Mouse (Mus musculus): ENCODE results near the gene Bnip1. TPM values are rescaled to one million over a fixed set of nuclear protein-coding genes. Genes with fewer than 3 reads are reported as not detected.

Bnip1 gene
- 51.6 and 53.3 TPM in 2 replicates for polyA plus RNA-seq (2015; fragmentation: Nextera tagmentation; extraction: Ambion mirVana)

GRCm38 (mm10) chr17:26780750-26781571 is at the start of gene Bnip1:
Bnip1 (plus strand) TSS chr17:26781066.
- Histone ChIP-seq H3K9me3 (replicated peaks) (no peaks in the 10 kb centered on the region), H3K9ac (peak within 1 kb of the TSS; percentile 55), H3K36me3 (peaks cover 27% of the 10 kb centered on the region), H3K4me3 (peak within 1 kb of the TSS; percentile 60), H3K4me2 (peak within 1 kb of the TSS; percentile 77), H3K27me3 (no peaks in the 10 kb centered on the region), H3K27ac (peak within 1 kb of the TSS; percentile 82), H3K4me1 (replicated peaks) (peaks cover 4% of the 10 kb centered on the region)
- WGBS = under 1% methylated on average over 42 of the region's 42 CpGs
- peak; percentile 72; the same call in 1 of the 2 replicates for ATAC-seq (replicated peaks; ENCODE audit: insufficient number of reproducible peaks, insufficient read depth, low FRiP score, low read depth)

- H3K9me3 ChIP-seq (replicated peaks) = no peaks in the 10 kb centered on the region
- peaks cover 5% of the 10 kb centered on the region; the same call in 1 of the 2 replicates for H3K36me3 ChIP-seq
- no peak overlapping the region for H3K4me2 ChIP-seq
- no peak overlapping the region for H3K9ac ChIP-seq
- no peak for ATAC-seq (replicated peaks; ENCODE audit: insufficient number of reproducible peaks, insufficient read depth, low FRiP score, low read depth)
- H3K4me1 ChIP-seq (replicated peaks) = no peaks in the 10 kb centered on the region
- H3K4me3 ChIP-seq = no peak overlapping the region
- WGBS = 66% methylated on average over 4 of the region's 4 CpGs
- no peak overlapping the region for H3K27ac ChIP-seq
- H3K27me3 ChIP-seq = no peaks in the 10 kb centered on the region
Measured at GRCm38 (mm10) chr17:26742581-26742980, 38.3 kb upstream of the Bnip1 start.

DNA sequence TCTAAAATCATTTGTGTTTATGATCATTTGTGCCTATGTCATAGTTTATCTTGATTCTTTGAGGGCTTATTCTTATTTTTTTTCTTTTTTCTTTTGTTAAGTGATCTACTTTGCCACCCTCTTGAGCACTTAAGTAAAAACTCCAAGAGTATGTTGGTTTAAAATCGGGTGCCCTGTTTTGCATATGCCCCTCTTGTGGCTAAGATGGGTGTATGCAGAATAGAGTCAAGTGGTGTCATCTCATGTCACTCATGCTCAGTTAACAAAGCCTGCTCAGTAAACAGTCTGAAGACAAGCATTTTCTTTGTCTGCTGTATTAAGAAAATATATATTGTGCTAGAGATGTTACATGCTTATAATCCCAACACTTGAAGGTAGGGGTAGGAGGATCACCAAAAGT is 37.6 kb upstream of the Bnip1 start:
- Histone ChIP-seq H3K4me2 (no peak overlapping the region), H3K27ac (no peak overlapping the region), H3K4me3 (no peak overlapping the region), H3K9me3 (replicated peaks) (no peaks in the 10 kb centered on the region), H3K9ac (no peak overlapping the region), H3K36me3 (peaks cover 5% of the 10 kb centered on the region; the same call in 1 of the 2 replicates), H3K4me1 (replicated peaks) (no peaks in the 10 kb centered on the region), H3K27me3 (no peaks in the 10 kb centered on the region)
- WGBS = 41% methylated on average over 1 of the region's 1 CpGs
- no peak for ATAC-seq (replicated peaks; ENCODE audit: insufficient number of reproducible peaks, insufficient read depth, low FRiP score, low read depth)

GRCm38 (mm10) chr17:26749975-26750374 is 30.9 kb upstream of the Bnip1 start:
- Histone ChIP-seq H3K27ac (no peak overlapping the region), H3K4me2 (no peak overlapping the region), H3K9ac (no peak overlapping the region), H3K27me3 (no peaks in the 10 kb centered on the region), H3K36me3 (no peaks in the 10 kb centered on the region; the same call in 1 of the 2 replicates), H3K9me3 (replicated peaks) (no peaks in the 10 kb centered on the region), H3K4me3 (no peak overlapping the region), H3K4me1 (replicated peaks) (no peaks in the 10 kb centered on the region)
- 83% methylated on average over 3 of the region's 3 CpGs for WGBS
- no peak for ATAC-seq (replicated peaks; ENCODE audit: insufficient number of reproducible peaks, insufficient read depth, low FRiP score, low read depth)

DNA sequence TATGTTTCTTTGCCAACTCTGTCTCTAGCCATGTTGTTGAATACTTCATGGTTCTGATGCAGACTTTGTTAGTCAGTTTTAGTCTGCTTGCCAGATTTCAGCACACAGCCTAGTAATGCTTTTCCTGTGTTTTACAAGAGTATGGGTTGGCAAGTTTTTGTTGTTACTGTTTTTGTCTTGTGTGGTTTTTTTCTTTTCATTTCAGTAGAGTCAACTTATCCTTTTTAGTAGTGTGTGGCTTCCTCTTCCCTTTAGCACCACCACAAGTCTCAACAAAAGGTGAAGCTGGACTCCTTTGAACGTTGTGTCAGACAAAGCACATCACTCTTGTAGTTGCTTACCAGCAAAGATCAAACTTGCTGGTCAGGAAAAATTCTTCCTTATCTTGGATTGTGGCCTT is 28.6 kb upstream of the Bnip1 start:
- no peak overlapping the region for H3K4me2 ChIP-seq
- no peaks in the 10 kb centered on the region for H3K9me3 ChIP-seq (replicated peaks)
- no peak overlapping the region for H3K27ac ChIP-seq
- H3K4me3 ChIP-seq = no peak overlapping the region
- H3K36me3 ChIP-seq = no peaks in the 10 kb centered on the region
- H3K4me1 ChIP-seq (replicated peaks) = no peaks in the 10 kb centered on the region
- ATAC-seq (replicated peaks; ENCODE audit: insufficient number of reproducible peaks, insufficient read depth, low FRiP score, low read depth) = no peak
- H3K27me3 ChIP-seq = no peaks in the 10 kb centered on the region
- H3K9ac ChIP-seq = no peak overlapping the region
- 61% methylated on average over 1 of the region's 1 CpGs for WGBS

DNA sequence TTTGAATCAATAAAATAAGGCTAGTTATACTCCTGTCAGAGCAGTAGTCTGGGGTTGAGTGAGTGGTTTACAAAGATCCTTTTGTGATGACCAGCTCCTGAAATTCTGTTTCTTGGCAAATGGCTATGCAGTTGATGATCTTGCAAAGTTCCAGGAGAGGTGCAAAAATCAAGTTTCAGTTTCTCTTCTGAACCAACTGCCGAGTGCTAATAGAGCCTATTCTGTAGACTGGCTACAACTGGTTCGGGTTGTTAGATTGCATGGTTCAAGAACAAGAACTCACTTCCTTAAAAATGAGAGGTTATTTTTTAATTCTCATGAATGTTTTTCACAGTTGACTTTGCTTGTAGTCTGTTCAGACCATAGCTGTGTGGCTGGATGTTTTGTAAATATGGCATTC is 27.4 kb upstream of the Bnip1 start:
- no peak for ATAC-seq (replicated peaks; ENCODE audit: insufficient number of reproducible peaks, insufficient read depth, low FRiP score, low read depth)
- H3K4me1 ChIP-seq (replicated peaks) = no peaks in the 10 kb centered on the region
- no peak overlapping the region for H3K4me2 ChIP-seq
- no peaks in the 10 kb centered on the region for H3K27me3 ChIP-seq
- H3K27ac ChIP-seq = no peak overlapping the region
- no peaks in the 10 kb centered on the region for H3K9me3 ChIP-seq (replicated peaks)
- H3K4me3 ChIP-seq = no peak overlapping the region
- no peak overlapping the region for H3K9ac ChIP-seq
- H3K36me3 ChIP-seq = 0 out of 2 replicates have a peak, but pooled peaks cover 4% of the 10 kb centered on the region
- WGBS = 75% methylated on average over 2 of the region's 2 CpGs

DNA sequence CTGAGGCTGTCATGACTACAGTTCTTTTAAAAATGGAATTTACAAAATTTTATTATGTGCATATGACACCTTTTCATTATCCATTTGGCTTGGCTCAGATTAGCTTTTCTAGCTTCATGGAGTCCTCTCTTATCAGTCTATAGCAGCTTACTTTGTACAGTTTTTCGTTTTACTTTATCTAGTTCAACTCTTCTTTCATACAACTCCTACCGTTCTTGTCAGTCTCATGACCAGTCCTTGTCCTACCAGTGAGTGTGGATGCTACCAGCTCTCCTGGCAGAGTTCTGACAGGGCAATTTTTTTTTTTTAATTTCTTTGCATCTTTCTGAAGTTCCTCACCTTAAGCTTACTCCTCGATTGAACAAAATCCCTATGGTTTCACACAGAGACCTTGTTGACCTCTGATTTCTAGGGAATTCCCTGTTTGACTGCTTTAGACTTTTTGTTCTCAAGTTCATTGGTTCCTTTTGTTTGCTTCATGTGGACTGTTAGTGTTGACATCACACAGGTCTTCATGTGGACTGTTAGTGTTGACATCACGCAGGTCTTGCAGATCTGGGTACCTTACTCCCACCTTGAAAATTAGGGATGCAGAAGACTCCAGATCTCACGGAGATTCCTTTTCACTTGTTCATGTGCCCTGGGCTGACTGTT is 13.6 kb upstream of the Bnip1 start:
- H3K4me1 ChIP-seq (replicated peaks) = no peaks in the 10 kb centered on the region
- 79% methylated on average over 5 of the region's 5 CpGs for WGBS
- H3K9ac ChIP-seq = no peak overlapping the region

GRCm38 (mm10) chr17:26767754-26768124 is 13.1 kb upstream of the Bnip1 start:
- no peak for ATAC-seq (replicated peaks; ENCODE audit: insufficient number of reproducible peaks, insufficient read depth, low FRiP score, low read depth)
- no peak overlapping the region for H3K27ac ChIP-seq
- 78% methylated on average over 2 of the region's 2 CpGs for WGBS

More for the DNA sequence above, 13.6 kb upstream of the Bnip1 start:
- H3K4me3 ChIP-seq = no peak overlapping the region
- ATAC-seq (replicated peaks; ENCODE audit: insufficient number of reproducible peaks, insufficient read depth, low FRiP score, low read depth) = no peak
- H3K27me3 ChIP-seq = no peaks in the 10 kb centered on the region
- H3K9me3 ChIP-seq (replicated peaks) = no peaks in the 10 kb centered on the region
- H3K27ac ChIP-seq = no peak overlapping the region
- no peak overlapping the region for H3K4me2 ChIP-seq
- H3K36me3 ChIP-seq = peaks cover 15% of the 10 kb centered on the region; the same call in 1 of the 2 replicates

GRCm38 (mm10) chr17:26776211-26776610 is 4.7 kb upstream of the Bnip1 start:
- H3K9ac ChIP-seq = no peak overlapping the region
- no peak overlapping the region for H3K27ac ChIP-seq
- no peak overlapping the region for H3K4me3 ChIP-seq
- ATAC-seq (replicated peaks; ENCODE audit: insufficient number of reproducible peaks, insufficient read depth, low FRiP score, low read depth) = no peak
- H3K4me1 ChIP-seq (replicated peaks) = no peaks in the 10 kb centered on the region
- H3K9me3 ChIP-seq (replicated peaks) = no peaks in the 10 kb centered on the region
- H3K4me2 ChIP-seq = no peak overlapping the region
- H3K36me3 ChIP-seq = no peaks in the 10 kb centered on the region
- 66% methylated on average over 10 of the region's 10 CpGs for WGBS
- H3K27me3 ChIP-seq = no peaks in the 10 kb centered on the region

More at GRCm38 (mm10) chr17:26767754-26768124, 13.1 kb upstream of the Bnip1 start:
- Histone ChIP-seq H3K36me3 (peaks cover 12% of the 10 kb centered on the region; the same call in 1 of the 2 replicates), H3K9ac (no peak overlapping the region), H3K4me2 (no peak overlapping the region), H3K9me3 (replicated peaks) (no peaks in the 10 kb centered on the region), H3K27me3 (no peaks in the 10 kb centered on the region), H3K4me1 (replicated peaks) (no peaks in the 10 kb centered on the region), H3K4me3 (no peak overlapping the region)

GRCm38 (mm10) chr17:26778001-26778400 is 2.9 kb upstream of the Bnip1 start:
- Histone ChIP-seq H3K4me1 (replicated peaks) (peaks cover 4% of the 10 kb centered on the region), H3K9me3 (replicated peaks) (no peaks in the 10 kb centered on the region), H3K9ac (no peak overlapping the region), H3K4me3 (no peak overlapping the region), H3K36me3 (0 out of 2 replicates have a peak, but pooled peaks cover under 1% of the 10 kb centered on the region), H3K4me2 (no peak overlapping the region), H3K27ac (no peak overlapping the region), H3K27me3 (no peaks in the 10 kb centered on the region)
- 73% methylated on average over 4 of the region's 4 CpGs for WGBS
- ATAC-seq (replicated peaks; ENCODE audit: insufficient number of reproducible peaks, insufficient read depth, low FRiP score, low read depth) = no peak

GRCm38 (mm10) chr17:26778430-26779100 is 2.3 kb upstream of the Bnip1 start:
- peaks cover 4% of the 10 kb centered on the region for H3K4me1 ChIP-seq (replicated peaks)
- no peak overlapping the region for H3K9ac ChIP-seq
- H3K27me3 ChIP-seq = no peaks in the 10 kb centered on the region
- ATAC-seq (replicated peaks; ENCODE audit: insufficient number of reproducible peaks, insufficient read depth, low FRiP score, low read depth) = no peak
- H3K27ac ChIP-seq = no peak overlapping the region
- peaks cover 6% of the 10 kb centered on the region; the same call in 1 of the 2 replicates for H3K36me3 ChIP-seq
- H3K4me2 ChIP-seq = no peak overlapping the region
- 77% methylated on average over 3 of the region's 3 CpGs for WGBS
- H3K4me3 ChIP-seq = no peak overlapping the region
- no peaks in the 10 kb centered on the region for H3K9me3 ChIP-seq (replicated peaks)
